Mouse (Mus musculus) cerebellum, postnatal 4 days (tissue): ENCODE measurements around the gene Plod2.
A peak's percentile ranks its signal among the peaks of the same experiment; 100 is the strongest.

Source experiments
- DNase-seq, 2 experiments: peaks; one replicate each; pipeline ENCODE4 v3.0.0; 2022; ENCODE audit warnings: low spot score in 2 of 2, mixed read lengths in 1 of 2

Gene Plod2

GRCm38 (mm10) chr9:92541977-92542561 lies at the start of gene Plod2:
Gene Plod2 (plus strand): TSS chr9:92542223.
- DNase-seq, result peak; percentile 47 to 71

DNA sequence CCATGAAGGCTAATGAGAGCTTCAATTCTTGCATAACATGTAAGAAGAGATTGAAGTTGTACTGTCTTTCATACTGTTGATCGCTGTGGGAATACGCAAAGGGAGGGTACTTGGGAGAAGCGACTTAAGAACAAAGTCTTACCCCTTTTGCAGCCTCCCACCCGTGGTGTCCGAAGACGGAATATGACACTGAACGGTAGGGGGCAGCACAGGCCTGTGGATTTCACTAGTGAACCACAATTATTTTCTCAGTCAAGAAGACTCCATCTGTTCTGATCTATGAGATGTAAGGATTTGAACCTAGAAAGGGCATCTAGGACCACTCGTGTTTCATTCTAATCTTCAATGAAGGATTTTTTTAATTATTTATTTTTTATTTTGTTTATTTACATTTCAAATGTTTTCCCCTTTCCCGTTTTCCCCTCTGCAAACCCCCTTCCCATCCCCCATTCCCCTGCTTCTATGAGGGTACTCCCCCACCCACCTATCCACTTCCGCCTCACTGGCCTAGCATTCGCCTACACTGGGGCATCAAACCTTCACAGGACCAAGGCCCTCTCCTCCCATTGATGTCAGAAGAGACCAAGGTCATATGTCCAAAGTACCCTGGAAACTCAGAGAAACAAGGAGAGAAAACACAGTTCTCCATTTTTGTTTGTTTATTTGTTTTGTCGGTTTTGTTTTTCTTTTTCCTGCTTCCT lies 42.2 kb upstream of the Plod2 start:
- DNase-seq, result peak; percentile 82 to 92

GRCm38 (mm10) chr9:92504256-92504655 lies 37.8 kb upstream of the Plod2 start:
- no peak for DNase-seq

DNA sequence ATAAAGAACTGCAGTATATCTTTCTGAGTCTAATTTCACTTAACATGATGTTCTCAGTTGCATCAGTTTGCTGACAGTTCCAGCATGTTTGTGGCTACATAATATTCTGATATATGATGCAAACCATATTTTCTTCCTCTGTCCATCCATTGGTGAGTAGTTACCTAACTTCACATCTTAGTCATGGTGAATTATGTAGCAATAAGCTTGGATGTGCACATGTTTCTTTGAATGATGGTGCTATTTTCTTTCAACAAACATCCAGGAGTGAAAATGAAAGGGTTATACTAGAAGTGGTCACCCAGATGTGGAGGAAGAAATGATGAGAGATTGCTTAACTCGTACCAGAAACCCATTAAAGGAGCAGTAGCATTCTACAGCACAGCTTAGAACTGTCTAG lies 37.1 kb upstream of the Plod2 start:
- no peak for DNase-seq

DNA sequence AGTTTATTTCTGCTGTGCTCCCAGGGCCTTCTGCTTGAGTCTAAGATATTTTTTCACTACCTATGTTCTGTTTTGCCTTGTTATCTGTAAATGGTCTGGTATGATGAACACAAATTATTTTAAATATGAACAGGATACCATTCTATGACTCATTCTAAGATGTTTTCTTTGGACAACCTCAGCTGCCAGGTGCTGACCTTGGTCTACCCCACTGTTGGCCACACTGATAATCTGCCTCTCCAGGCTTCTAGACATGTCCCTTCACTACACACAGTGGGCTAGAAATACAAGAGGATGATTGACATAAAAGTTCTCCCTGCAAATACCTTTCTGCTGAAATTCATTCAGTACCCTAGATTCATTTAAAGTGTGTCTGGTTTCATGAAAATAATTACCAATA lies 30.3 kb upstream of the Plod2 start:
- no peak for DNase-seq

DNA sequence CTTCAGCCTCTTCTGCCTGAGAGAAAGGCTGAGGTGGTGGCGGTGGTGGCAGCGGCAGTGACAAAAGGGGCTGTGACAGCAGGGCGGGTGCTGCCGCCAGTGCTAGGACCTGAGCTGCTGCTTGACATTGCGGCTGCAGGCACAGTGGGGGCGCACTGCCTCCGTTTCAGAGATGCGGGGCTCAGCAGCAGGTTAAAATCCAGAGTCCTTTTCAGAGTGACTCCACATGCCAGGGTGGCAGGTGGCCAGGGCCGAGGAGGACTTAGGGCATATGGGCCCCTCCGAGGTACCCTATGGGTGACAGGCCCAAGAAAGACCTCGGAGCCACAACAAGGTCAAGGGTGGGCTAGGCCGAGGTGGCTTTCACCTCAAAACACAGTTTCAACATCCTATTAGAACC lies 25.0 kb upstream of the Plod2 start:
- DNase-seq, result no peak

DNA sequence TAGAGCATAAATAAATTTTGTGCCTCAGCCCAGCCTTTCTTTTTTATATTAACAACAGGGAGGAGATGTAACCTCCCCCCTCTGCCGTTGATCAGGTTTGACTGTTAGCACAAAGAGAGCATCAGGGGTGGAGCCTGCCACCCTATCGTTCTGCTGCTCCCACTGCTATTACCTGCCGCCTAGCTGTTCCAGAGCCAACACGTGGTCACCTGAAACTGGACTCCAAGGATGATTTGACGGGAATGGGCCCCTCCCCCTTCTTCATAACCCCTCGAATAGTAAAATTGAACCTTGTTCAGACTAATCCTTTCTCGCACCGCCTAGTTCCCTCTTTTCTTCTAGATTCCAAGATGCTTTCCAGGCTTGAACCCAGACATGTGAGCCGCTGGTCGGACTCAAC lies 21.3 kb upstream of the Plod2 start:
- DNase-seq, result no peak

DNA sequence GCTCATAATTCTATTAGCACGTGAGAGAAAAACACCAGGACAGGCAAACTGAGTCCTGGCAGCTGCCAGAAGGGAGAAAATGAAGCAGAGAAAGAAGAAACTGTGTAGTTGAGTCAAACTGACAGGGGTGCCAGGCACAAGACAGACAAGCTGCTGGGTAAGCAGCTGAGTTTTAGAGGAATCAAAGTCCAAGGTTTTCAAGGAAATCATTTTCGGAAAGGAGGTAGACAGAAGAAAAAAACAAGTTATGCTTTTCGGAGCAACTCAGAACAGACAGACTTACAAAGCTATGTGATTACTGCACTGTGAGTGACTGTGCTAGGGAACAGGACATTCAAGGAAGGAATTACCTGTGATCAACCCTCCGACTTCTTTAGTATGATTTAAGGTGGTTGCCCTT lies 17.5 kb upstream of the Plod2 start:
- no peak for DNase-seq

- no peak for DNase-seq
Observed at GRCm38 (mm10) chr9:92530055-92530454, 12.0 kb upstream of the Plod2 start.

- DNase-seq, result no peak
Observed at GRCm38 (mm10) chr9:92537735-92538134, 4.3 kb upstream of the Plod2 start.

- no peak for DNase-seq
Observed at GRCm38 (mm10) chr9:92538216-92538615, 3.8 kb upstream of the Plod2 start.

DNA sequence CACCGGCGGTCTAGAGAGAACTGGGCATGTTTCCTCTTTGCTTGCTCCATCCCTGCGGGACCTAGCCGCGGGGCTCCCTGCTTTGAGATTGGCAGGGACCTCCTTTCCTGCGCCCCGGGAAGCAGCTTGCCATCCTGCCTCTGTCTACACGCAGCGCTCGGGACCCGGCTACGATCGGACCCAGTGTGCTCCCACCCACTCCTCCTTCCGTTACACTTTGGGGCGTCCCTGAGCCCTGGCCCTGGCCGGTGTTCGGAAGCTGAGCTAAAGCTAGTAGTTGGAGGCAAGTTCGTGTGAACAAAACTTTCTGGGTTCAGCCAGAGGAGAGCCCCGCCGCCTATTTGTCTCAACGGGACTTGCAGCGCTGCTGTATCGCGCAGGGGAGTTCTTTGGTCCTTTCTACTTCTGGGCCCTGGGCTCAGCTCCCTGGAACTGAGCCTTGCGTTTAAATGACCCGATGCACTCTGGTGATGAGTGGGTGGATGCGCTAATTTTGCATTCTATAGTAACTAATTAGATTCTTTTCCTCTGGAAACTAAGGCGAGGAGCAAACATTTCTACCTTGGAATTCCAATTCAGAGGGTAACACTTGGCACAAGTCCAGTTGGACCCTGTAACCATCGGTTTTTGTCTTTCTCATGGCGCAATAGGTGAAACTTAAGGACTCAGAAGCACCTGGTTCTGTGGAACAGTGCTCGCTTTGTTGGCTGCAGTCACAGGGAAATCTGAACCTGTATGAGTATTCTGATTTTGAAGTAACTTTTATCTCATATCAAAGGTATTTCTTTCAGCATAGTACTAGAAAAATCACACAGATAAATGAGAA lies 781 bp downstream of the Plod2 start:
- no peak for DNase-seq

DNA sequence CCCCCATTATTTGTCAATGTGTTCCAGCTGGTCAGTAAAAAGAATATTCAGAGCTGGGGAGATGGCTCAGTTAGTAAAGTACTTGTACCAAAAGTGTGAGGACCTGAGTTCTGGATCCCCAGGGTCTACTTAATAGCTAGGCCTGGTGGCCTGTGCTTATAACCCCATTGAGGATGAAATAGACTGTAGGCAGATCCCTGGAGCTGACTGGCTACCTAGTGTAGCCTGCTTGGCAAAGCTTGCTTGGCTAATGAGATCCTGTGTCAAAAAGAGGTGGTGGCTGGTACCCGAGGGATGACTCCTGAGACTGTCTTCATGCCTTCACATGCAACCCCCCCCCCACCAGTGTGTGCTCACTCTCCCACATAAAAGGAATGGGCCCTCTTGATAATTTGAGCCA lies 2.1 kb downstream of the Plod2 start:
- DNase-seq, result no peak

- DNase-seq, result no peak
Observed at GRCm38 (mm10) chr9:92545021-92545420, 3.0 kb downstream of the Plod2 start.

GRCm38 (mm10) chr9:92546446-92546845 lies 4.4 kb downstream of the Plod2 start:
- no peak for DNase-seq

- DNase-seq, result no peak
Observed at GRCm38 (mm10) chr9:92547106-92547505, 5.1 kb downstream of the Plod2 start.

DNA sequence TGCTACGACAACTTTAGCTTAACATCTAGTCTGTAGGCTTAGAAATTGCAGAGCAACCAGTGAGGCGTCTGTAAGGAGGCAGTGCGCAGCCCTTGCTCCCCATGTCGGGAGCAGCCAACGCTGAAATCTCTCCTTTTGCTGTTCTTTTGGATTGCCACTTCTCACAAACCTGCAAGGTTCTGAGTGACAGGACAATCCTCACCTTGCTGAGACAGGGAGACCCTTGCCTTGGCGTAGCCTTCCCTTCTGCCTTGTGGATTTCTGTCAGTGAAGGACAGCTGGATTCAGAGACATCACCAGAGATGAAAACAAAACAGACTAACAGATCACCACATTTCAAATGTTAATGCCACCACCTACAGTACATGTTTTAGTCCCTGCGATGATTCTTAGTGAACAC lies 5.8 kb downstream of the Plod2 start:
- no peak for DNase-seq

DNA sequence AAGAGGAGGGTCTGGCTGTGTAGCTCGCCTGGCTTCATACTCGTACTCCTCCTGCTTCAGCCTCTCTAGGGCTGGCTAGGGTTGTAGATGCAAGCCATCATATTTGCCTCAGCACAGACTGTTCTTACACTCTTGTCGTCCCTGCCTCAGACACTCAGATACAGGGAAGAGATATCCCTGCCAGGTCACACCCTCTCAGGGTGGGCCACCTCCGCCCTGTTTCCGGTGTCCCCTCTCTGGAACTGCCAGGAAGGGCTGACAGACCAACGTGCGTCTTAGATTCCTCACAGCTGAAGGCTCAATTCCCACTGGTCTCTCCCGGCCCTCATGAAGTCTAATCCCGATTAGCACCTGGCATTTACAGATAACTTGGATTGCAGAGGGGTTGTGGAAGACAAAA lies 6.6 kb downstream of the Plod2 start:
- no peak for DNase-seq

DNA sequence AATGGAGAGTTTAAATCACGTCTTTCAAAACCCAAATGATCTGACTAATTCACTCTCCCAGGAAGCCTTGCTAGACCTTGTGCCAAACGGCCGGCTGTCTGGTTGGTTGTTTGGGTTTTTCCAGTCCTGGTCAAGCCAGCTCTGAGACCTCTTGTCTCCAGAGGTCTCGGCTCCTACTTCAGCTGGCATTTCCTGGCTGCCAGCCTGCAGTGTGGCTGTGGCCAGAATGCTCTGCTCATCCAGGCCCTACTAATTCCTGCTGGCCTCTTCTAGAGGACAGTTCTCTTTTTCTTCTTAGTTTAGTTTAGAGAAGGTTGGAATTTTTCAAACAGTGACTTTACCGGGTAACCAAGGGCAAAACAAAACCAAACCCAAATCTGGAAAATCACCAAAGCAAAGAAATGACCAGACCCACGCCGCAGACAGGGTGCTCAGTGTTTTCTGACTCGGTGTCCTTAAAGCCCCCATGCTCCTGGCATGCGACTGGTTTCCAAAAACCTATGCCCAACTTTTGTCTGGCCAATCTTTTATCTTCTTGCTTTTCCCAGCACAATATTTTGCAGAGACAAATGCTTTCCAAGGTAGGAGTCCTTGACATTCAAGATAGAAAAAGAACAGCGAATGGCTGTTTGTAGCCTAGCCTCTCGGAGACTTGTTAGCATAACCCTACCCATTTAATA lies 7.9 kb downstream of the Plod2 start:
- DNase-seq, result peak in 1 of 2 experiments; percentile 23

DNA sequence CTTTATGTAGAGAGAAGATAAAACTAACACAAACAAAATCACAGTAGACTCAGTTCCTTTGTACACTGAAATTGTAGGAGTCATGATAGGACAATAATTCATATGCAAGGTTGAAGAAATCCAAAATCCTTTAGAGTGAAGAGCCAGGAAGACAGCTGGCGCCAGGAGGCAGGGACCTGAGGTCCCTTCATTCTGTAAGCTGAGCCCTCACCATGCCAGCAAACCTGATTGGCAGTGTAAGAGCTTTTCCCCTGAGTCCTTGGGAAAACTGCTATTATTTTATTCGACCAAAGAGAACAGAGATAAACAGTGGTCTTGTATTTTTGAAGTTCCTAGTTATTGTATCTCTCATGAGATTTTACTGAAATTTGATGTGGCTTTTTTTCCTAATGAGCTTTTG lies 9.0 kb downstream of the Plod2 start:
- DNase-seq, result no peak

- DNase-seq, result no peak
Observed at GRCm38 (mm10) chr9:92551666-92552065, 9.6 kb downstream of the Plod2 start.

- no peak for DNase-seq
Observed at GRCm38 (mm10) chr9:92552691-92553090, 10.7 kb downstream of the Plod2 start.
